Mouse (Mus musculus): Measurements from ENCODE around the gene Tcl1b4.
"Not testable (repeated sequence)": the region's sequence is repeated elsewhere in the genome, so short reads cannot be mapped to it uniquely, and the experiment has no call there.

The Tcl1b4 gene

DNA sequence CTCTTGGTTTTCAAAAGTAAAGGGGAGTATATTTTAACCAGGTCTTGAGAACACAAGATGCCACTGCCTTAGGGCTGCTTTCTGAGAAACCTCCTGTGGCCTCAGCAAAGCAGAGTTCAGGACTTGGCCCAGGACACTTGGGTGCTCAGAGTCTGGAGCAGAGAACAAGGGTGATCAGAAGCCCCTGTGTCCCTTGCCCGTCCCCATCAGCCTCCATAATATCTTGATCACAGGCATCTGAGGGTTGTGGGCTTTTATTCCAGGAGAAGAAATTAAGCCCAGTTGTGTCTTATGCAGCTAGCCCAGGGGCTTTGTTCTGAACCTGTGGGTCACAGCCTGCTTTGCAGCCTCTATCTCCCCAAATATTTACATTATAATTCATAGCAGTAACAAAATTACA, at the start of gene Tcl1b4:
TSS of gene Tcl1b4 (plus strand) at position 301 of the 400 bp plus-strand sequence.
- DNase-seq (ENCODE audit: low spot score) = not testable (repeated sequence)

DNA sequence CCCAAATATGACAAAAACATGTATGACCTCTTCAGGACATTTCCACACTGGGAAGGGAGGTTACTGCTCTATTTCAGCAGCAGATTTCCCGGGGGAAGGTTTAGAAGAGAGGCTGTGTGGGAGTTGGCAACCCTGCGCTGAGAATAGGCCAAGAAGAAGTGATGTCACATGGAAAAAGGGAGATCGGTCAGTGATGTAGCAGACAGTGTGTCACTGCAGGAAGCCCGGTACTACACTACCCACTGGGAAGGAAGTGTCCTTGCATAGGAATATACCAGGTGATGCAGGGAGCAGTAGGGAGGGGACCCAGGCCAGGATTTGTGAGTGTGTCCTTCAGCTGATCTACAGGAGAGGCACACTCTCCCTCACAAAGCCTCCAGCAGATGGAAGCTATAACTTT, 46.5 kb upstream of the Tcl1b4 start:
- not testable (repeated sequence) for DNase-seq (ENCODE audit: low spot score)

DNA sequence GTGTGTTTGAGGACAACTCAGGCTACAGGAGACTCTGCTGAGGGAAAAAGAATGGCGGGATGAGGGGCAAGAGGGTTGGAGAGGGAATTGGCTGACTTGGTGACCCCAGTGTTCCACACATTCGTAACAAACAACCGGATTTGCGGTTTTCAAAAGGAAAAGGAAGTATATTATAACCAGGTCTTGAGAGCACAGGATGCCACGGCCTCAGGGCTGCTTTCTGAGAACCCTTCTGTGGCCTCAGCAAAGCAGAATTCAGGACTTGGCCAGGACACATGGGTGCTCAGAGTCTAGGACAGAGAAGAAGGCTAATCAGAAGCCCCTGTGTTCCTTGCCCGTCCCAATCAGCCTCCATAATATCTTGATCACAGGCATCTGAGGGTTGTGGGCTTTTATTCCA, 42.9 kb upstream of the Tcl1b4 start:
- DNase-seq (ENCODE audit: low spot score) = no peak

DNA sequence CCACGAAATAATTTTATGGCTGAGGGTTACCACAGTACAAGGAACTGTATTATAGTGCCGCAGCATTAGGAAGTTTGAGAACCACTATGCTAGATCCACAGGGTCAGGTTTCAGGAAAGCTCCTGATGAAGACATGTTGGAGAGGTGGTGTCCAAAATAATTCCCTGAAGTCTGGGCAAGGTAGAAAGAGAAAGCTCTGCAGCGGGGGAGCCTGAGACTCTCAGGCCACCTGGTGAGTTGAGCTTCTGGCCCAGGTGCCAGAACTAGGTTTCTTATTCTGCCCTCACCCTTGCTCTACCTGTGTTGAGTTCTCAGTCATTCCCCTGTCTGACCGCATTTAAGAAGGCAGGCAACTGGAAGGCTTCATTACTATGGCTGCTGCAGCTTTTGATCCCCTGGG, 42.4 kb upstream of the Tcl1b4 start, which contains the start of gene Tcl1b1:
TSS of gene Tcl1b1 (plus strand) at position 301 of the 400 bp plus-strand sequence.
- no peak for DNase-seq (ENCODE audit: low spot score)

DNA sequence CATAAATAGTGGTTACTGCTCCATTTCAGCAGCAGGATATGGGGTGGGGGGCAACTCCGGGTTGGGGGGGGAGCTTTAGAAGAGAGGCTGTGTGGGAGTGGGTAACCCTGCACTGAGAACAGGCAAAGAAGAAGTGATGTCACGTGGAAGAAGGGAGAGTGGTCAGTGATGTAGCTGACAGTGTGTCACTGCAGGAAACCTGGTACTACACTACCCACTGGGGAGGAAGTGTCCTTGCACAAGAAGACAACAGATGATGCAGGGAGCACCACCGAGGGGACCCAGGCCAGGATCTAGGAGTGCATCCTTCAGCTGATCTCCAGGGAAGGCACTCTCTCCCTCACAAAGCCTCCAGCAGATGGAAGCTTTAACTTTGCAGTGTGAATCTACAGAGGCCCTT, 35.0 kb upstream of the Tcl1b4 start:
- no peak for DNase-seq (ENCODE audit: low spot score)

DNA sequence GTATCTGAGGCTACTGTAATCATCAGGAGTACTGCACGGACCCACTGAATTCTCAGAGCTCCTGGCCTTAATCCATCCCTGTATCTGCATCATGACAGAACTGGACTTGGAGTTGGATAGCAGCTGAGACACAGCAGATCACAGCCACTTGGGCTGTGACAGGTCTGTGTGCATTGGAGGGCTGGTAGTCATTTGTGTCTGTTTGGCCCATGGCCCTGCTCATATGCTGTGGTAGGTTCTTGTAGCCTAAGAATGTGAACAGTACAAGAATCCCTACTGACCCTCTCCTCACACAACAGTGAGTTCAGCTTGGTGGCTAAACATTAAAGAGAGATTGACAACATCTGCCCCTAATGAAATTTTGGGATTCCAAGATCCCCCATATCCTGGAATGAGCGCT, 28.4 kb upstream of the Tcl1b4 start:
- no peak for DNase-seq (ENCODE audit: low spot score)

DNA sequence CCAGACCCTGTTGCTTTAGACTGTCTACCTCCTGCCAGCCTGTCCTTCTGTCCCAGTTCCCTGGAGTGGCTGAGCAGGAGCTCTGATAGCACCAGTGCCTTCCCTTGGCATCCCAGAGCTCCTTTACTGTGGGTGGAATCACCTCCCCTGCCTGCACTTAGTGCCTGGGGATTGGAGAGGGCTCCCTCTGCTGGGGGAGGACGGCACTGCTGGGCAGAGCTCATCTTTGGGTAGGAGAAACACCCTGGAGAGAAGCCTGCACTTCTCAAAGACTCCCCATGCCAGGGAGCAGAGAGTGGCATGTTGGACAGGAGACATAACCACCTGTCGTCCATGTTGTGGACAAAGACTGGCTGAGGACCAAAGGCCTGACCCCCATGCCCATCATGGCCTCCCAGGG, 27.4 kb upstream of the Tcl1b4 start:
- not testable (repeated sequence) for DNase-seq (ENCODE audit: low spot score)

DNA sequence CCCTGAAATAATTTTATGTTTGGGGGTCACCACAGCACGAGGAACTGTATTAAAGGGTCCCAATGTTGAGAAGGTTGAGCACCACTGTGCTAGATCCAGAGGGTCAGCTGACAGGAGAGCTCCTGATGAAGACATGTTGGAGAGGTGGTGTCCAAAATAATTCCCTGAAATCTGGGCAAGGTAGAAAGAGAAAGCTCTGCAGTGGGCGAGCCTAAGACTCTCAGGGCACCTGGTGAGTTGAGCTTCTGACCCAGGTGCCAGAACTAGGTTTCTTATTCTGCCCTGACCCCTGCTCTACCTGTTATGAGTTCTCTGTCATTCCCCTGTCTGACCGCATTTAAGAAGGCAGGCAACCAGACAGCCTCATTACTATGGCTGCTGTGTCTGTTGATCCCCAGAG, 25.7 kb upstream of the Tcl1b4 start, which contains the start of gene Tcl1b5:
TSS of gene Tcl1b5 (plus strand) at position 301 of the 400 bp plus-strand sequence.
- DNase-seq (ENCODE audit: low spot score) = not testable (repeated sequence)

DNA sequence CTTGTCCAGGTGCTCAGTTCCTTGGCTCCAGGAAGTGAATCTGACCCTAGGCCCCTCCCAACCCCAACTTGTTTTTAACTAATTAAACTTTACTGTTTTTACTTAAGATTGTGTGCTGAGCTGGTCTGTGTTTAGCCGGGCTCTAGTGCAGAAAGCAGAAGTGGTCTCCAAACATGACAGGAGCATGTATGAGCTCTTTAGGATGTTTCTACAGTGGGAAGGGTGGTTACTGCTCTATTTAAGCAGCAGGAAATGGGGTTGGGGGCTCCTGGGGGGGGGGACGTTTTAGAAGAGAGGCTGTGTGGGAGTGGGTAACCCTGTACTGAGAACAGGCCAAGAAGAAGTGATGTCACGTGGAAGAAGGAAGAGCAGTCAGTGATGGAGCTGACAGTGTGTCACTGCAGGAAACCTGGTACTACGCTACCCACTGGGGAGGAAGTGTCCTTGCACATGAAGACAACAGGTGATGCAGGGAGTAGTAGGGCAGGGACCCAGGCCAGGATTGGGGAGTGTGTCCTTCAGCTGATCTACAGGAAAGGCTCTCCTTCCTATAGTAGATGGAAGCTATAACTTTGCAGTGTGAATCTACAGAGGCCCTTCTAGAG, 20.6 kb upstream of the Tcl1b4 start:
- DNase-seq (ENCODE audit: low spot score) = not testable (repeated sequence)

DNA sequence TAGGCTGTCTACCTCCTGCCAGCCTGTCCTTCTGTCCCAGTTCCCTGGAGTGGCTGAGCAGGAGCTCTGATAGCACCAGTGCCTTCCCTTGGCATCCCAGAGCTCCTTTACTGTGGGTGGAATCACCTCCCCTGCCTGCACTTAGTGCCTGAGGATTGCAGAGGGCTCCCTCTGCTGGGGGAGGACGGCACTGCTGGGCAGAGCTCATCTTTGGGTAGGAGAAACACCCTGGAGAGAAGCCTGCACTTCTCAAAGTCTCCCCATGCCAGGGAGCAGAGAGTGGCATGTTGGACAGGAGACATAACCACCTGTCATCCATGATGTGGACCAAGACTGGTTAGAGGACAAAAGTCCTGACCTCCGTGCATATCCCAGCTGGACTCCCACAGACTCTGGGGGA, 12.8 kb upstream of the Tcl1b4 start:
- not testable (repeated sequence) for DNase-seq (ENCODE audit: low spot score)

DNA sequence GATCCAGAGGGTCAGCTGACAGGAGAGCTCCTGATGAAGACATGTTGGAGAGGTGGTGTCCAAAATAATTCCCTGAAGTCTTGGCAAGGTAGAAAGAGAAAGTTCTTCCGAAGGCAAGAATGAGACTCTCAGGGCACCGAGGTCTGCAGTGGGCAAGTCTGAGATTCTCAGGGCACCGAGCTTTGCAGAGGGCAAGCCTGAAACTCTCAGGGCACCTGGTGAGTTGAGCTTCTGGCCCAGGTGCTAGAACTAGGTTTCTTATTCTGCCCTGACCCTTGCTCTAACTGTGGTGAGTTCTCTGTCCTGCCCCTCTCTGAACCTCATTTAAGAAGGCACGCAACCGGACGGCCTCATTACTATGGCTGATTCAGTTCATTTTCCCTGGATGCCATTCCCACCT, 11.0 kb upstream of the Tcl1b4 start, which contains the start of gene Tcl1b3:
TSS of gene Tcl1b3 (plus strand) at position 301 of the 400 bp plus-strand sequence.
- not testable (repeated sequence) for DNase-seq (ENCODE audit: low spot score)

DNA sequence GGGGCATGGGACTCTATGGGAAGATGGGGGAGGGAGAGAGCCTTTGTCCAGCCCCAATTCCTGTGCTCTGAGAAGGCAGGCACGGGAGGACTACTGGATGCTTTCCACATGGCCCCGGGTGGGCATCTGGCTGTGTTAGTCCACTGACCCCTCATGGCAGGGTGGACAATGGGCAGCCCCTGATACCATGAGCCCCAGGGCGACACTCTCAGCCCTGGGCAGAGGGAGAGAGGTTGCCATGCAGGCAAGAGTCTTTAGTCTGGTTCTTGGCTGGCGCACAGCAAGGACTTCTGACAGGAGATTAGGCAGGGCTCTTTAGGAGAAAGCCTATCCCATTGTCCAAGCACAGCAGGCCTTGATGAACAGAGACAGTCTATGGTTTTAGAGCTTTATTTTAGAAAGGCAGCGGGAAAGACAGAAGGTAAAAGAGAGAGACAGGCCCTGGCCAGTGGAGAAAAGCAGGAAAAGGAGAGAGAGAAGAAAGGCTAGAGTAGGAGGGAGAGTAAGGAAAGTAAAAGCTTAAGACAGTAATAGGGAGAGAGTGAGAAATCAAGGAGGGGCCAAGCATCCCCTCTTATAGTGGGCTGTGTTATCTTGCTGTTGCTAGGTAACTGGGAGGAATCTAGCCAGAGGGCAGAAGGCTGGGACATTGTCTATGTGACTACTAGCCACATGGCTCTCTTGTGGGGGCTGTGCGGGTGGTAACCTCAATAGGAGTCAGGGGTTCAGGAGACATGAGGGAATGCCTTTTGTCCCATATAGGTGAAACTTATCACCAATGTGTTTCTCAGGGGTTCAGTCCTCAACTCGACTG, 1.9 kb upstream of the Tcl1b4 start:
- DNase-seq (ENCODE audit: low spot score) = not testable (repeated sequence)

DNA sequence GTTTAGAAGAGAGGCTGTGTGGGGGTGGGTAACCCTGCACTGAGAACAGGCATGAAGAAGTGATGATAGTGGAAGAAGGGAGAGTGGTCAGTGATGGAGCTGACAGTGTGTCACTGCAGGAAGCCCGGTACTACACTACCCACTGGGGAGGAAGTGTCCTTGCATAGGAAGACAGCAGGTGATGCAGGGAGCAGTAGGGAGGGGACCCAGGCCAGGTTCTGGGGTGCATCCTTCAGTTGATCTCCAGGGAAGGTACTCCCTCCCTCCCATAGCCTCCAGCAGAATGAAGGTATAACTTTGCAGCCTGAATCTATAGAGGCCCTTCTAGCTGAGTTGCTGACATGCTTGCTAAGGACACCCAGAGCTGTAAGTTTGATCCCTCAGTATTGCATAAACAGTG, 5.3 kb downstream of the Tcl1b4 start:
- DNase-seq (ENCODE audit: low spot score) = no peak

DNA sequence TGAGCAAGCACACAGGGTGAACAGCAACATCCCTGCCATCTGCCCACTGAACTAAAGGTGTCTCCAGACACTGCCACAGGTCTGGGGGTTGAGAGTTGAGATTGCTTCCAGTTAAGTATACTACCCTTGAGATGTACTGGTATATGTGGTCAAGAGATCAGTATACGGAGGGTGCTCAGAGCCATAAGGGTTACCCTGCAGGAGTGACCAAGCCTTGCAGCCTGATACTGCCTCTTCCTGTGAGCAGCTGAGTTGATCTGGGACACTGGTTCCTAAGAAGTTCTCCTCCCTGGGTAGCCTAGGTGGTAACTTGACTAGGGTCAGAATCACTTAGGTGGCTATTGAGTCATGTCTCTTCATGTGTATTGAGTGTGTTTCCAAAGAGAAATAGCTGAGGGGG, 6.7 kb downstream of the Tcl1b4 start:
- no peak for DNase-seq (ENCODE audit: low spot score)

DNA sequence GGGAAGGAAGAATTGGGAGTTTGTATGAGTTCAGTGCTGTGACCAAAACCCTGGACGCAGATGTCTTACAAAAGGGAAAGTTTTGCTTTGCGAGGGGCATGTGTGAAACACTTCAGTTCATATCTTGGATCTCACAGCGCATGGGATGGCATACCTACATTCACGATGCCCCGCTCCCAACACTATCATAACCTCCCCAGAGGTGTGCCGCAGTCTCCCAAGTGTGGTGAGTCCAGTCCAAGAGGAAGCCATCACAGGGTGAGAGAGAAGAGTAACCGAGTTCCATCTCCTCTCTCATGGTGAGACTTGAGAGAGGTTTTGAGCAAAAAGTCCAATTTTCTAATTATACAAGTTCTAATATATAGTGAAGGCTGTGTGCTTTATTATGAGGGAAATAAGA, 7.5 kb downstream of the Tcl1b4 start:
- no peak for DNase-seq (ENCODE audit: low spot score)

DNA sequence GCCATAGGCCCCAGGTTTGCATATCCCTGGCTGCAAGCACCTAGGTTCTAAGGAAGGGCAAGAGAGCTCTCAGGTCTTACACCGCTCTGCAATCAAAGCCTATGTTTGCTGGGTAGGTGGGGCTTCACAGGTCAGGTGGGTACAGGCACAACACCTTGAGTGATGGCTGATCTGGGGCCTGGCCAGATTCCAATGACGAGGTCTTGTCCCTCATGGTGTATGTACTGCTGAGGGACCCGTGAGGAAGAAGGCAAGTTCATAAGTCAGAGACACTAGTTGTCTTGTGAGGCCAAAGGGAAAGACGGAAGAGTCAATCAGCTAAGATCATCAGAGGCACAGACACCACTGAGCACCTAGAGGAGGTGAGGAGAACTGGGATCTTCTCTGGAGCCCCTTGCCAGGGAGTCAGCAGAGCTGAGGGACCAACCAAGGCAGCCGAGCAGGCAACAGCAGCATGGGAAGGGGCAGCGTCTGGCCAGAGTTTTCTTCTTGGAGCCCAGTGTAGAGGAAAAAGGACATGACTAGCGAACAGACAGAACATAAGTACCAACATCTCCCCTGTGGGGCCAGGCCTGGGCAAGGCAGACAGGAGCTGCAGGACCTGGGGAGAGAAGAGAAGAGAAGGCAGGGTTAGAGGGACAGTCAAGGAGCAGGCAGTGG, 15.5 kb downstream of the Tcl1b4 start:
- DNase-seq (ENCODE audit: low spot score) = no peak

DNA sequence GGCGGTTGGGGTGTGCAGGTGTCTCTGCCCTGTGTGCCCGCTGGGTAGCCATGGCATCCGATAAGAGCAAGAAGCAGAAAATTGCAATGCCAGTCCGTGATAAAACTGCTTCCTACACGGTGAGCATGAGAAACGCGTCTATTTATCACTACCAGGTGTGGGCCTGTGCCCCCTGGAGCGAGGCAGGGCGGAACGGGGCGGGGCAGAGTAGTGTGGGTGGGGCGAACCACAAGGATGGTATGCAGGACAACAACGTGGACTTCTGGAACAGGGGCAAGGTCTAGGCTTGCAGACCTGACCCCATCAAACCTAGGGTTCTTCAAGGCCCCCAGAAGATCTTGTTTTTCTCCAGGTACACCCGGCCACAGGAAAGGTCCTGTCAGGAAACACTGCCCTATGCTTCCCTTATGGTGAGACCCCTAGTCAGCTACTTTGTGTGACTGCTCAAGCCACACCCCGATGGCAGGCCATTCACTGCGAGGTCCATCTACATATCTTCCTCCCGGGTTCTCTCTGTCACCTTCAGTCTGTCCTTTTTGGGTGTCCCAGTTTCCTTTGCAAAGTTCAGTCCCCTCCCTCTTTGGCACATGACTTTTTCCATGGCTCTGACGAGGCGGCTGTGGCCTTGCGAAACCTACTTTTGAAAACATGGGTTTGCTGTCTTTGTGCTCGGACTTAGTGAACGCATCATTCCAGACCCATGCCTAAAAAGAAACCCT, 21.0 kb downstream of the Tcl1b4 start, which contains the start of gene Tcl1:
TSS of gene Tcl1 (minus strand) at position 193 of the 719 bp plus-strand sequence.
- no peak for DNase-seq (ENCODE audit: low spot score)

DNA sequence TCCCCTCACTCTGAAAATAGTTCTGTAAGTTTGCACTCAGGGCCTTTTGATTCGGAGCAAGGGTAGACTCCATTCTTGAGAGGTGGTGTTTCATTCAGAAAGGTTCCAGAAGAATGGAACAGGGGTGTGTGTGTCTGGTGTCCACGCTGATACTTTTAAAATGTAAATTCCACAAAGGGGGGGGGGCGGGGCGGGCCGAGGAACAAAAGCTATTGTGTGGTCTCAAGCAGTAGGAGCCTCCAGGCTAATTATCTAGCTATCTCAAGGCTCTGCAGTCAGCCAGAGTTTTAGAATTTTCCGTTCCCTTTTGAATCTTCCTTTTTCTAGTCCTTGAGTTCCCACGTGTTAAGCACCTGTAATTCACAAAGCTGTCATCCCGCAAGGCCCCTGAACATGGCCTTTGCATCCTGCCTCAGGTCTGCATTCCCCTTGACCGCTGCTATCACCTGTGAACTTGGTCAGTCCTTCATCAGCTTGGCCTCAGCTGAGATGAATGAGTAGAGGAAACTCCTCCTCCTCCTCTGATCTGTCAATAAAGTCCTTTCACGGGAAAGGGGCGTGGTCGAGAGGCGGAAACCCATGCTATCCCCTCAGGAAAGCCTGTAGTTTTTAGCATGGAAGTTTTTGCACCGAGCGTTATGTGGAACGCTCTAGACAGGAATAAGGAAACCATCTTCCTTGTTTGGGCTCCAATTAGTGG, 23.0 kb downstream of the Tcl1b4 start:
- no peak for DNase-seq (ENCODE audit: low spot score)

DNA sequence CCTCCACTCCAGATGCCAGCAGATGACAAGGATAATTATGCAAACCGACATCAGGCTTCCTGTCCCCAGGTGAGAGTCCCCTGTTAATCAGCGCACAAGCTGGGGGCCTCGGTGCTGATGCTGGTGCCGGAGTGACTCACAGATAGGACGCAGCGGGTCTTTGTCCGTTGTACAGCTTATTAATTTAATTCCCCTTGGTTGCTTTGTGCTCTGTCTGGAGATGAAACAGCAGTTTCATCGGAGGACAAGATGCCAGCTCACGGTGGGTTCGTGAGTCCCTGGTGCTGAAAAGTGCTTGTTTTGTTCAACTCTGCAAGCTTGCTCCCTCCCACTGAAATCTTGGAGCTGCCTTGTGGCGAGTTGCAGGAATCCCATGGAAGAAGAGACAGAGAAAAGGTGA, 32.6 kb downstream of the Tcl1b4 start:
- DNase-seq (ENCODE audit: low spot score) = no peak

DNA sequence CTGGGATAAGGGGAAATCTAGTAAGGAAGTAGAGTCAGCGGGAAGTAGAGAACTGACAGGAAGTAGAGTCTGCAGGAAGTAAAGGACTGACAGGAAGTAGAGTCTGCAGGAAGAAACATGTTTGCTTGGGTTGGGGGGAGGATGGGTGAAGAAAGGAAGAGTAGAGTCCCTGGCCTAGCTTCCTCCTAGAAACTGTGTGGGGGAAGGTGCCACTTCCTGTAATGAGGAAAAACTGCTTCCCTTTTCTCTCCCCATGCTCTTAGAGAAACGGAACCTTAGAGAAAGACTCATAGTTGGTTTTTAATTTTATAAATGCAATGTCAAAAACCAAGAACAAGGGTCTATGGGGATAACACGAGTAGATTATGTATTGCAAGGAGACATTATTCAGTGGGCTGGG, 33.3 kb downstream of the Tcl1b4 start:
- no peak for DNase-seq (ENCODE audit: low spot score)

DNA sequence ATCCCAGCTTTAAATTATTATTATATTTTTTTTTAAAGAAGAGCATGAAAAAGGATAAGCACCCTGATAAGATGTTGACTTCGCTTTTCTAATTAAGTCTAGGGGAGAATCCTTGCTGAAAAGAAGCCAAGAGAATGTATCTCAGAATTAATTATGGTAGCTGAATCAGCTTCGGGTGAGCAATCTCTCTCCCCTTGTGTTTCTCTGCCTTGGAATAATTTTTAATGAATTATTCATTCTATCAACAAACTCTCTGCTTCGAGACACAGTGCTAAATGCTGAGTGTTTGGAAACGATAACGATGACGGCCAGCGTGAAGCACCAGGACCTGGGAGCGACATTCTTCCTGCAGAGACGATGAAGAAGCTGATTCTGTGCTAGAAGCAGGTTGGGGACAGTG, 37.3 kb downstream of the Tcl1b4 start:
- DNase-seq (ENCODE audit: low spot score) = no peak

Measured in left cerebral cortex, adult 11 months (tissue).